Comparison of ENCODE assay signal across 15 mouse cellular contexts in genomic region chr9:113998311-113998710, GRCm38 (mm10). TPM values are rescaled to one million over a fixed set of nuclear protein-coding genes. Genes with fewer than 3 reads are reported as not detected.
DNase-seq lines count a peak whose midpoint lies in the region; ATAC-seq and TF ChIP-seq lines count a peak whose summit lies in the region.
"Had no signal": no experiment of that assay in that cellular context is flagged by ENCODE, and none has a peak within 500 bp of the region (broad histone marks: within the 10 kb centered on the region; RNA-seq: fewer than 3 reads in every experiment).

No protein-coding gene starts in this region.

- no peaks in the 10 kb centered on the region for H3K36me3 ChIP-seq in spleen, adult 2 months (ENCODE audit: control insufficient read depth, insufficient read depth, low read length)
- H3K36me3 ChIP-seq: heart, embryonic 15.5 days; liver, embryonic 15.5 days had no signal

- no peak for ATAC-seq in CD4-positive, CD25-positive, alpha-beta regulatory T cell, adult 4 months

- no peaks in the 10 kb centered on the region for H3K4me1 ChIP-seq in spleen, adult 2 months (ENCODE audit: control insufficient read depth, insufficient read depth, insufficient read length)
- no peaks in the 10 kb centered on the region for H3K4me1 ChIP-seq in olfactory bulb, adult 2 months (ENCODE audit: control insufficient read depth, insufficient read depth, low read length)
- H3K4me1 ChIP-seq: heart, embryonic 15.5 days; liver, embryonic 15.5 days had no signal

- peak; percentile 62 for TF ChIP-seq CTCF in layer of hippocampus, adult 2 months (conservative IDR thresholded peaks at IDR 0.05)
- peak; percentile 25; the same call in 1 of the 2 replicates for TF ChIP-seq CTCF in spleen, adult 2 months (IDR thresholded peaks at IDR 0.05; ENCODE audit: extremely low read depth, insufficient read depth, insufficient read length, insufficient replicate concordance)
- TF ChIP-seq CTCF in olfactory bulb, adult 2 months (IDR thresholded peaks at IDR 0.05; ENCODE audit: insufficient read depth, low read depth, low read length) = 0 out of 2 replicates have a peak, but pooled peaks have one; percentile 30

- no peak overlapping the region for H3K4me3 ChIP-seq in layer of hippocampus, adult 2 months
- no peak overlapping the region for H3K4me3 ChIP-seq in spleen, adult 2 months (ENCODE audit: extremely low read depth, insufficient read depth, insufficient read length)
- H3K4me3 ChIP-seq in olfactory bulb, adult 2 months (ENCODE audit: insufficient read depth, low read depth, low read length) = no peak overlapping the region
- H3K4me3 ChIP-seq: erythroblast, embryonic 14.5 days; heart, embryonic 15.5 days; liver, embryonic 15.5 days had no signal

- TF ChIP-seq POLR2A in spleen, adult 2 months (IDR thresholded peaks at IDR 0.05; ENCODE audit: low read depth, low read length) = no peak
- TF ChIP-seq POLR2A in olfactory bulb, adult 2 months (IDR thresholded peaks at IDR 0.05; ENCODE audit: insufficient read depth, low read depth, low read length) = no peak

- no peaks in the 10 kb centered on the region for H3K27me3 ChIP-seq in spleen, adult 2 months (ENCODE audit: control insufficient read depth, insufficient read depth, low read length)
- H3K27me3 ChIP-seq: heart, embryonic 15.5 days; liver, embryonic 15.5 days had no signal

- no peak overlapping the region for H3K27ac ChIP-seq in layer of hippocampus, adult 2 months
- no peak overlapping the region for H3K27ac ChIP-seq in spleen, adult 2 months (ENCODE audit: insufficient read depth, low read length)
- H3K27ac ChIP-seq in olfactory bulb, adult 2 months (ENCODE audit: insufficient read depth, low read depth, low read length) = no peak overlapping the region
- H3K27ac ChIP-seq: heart, embryonic 15.5 days; liver, embryonic 15.5 days had no signal

- WGBS in spleen, adult 2 months = 67% methylated on average over 2 of the region's 2 CpGs
- 69% methylated on average over 2 of the region's 2 CpGs for WGBS in olfactory bulb, adult 2 months

- no peak for DNase-seq in layer of hippocampus, adult 2 months (ENCODE audit: low spot score in 2 of 2)
- no peak for DNase-seq in layer of hippocampus, adult 18-20 months (ENCODE audit: low spot score in 2 of 2)
- DNase-seq in spleen, adult 2 months (ENCODE audit: low read depth in 1 of 2, low spot score in 2 of 2) = no peak
- DNase-seq in spleen, postnatal 14 days (ENCODE audit: low spot score in 2 of 2) = no peak
- DNase-seq in ZHBTc4 (ENCODE audit: low read depth, low spot score) = peak; percentile 37
- DNase-seq in frontal cortex, adult 2 months (ENCODE audit: extremely low spot score in 1 of 2, low spot score in 1 of 2) = no peak
- DNase-seq: cerebellum, adult 8-10 months; kidney, adult 18-20 months; right cerebral cortex, postnatal 14 days; thymus, postnatal 4 days had no signal

RNA-seq across cellular contexts. Expression of gene Fbxl2, which starts 47.7 kb away (rescaled TPM):
- 10 to 100 TPM; 33.8 to 34.9 TPM for total RNA-seq in layer of hippocampus, adult 2 months (2021)
- total RNA-seq in layer of hippocampus, adult 18-20 months (2021) = 10 to 100 TPM; 32.5 to 33.1 TPM
- polyA plus RNA-seq in spleen, adult 2 months (2012; rRNA removed) = 2.6 and 3.0 TPM in 2 replicates
- not detected in 2 replicates for polyA plus RNA-seq in olfactory bulb, adult 2 months (2012; ENCODE audit: insufficient read depth, insufficient read length, low replicate concordance, missing spikeins)
- 46.9 and 50.3 TPM in 2 replicates for polyA plus RNA-seq in frontal cortex, adult 2 months (2012; rRNA removed)
- 1 to 10 TPM in 1 of 2 experiments, under 1 TPM in 1; 0.68 to 1.9 TPM for polyA plus RNA-seq in CD4-positive, CD25-positive, alpha-beta regulatory T cell, adult 4 months (2017; shearing (Covaris generic))
- polyA plus RNA-seq: erythroblast, embryonic 14.5 days had no signal

RNA-seq across cellular contexts. Expression of gene Susd5, which starts 58.6 kb away (rescaled TPM):
- total RNA-seq in layer of hippocampus, adult 2 months (2021) = 1 to 10 TPM; 3.0 to 3.3 TPM
- 1 to 10 TPM; 3.0 to 3.7 TPM for total RNA-seq in layer of hippocampus, adult 18-20 months (2021)
- 0.09 and 0.23 TPM in 2 replicates for polyA plus RNA-seq in spleen, adult 2 months (2012; rRNA removed)
- not detected in 2 replicates for polyA plus RNA-seq in olfactory bulb, adult 2 months (2012; ENCODE audit: insufficient read depth, insufficient read length, low replicate concordance, missing spikeins)
- 2.8 and 3.4 TPM in 2 replicates for polyA plus RNA-seq in frontal cortex, adult 2 months (2012; rRNA removed)
- not detected for polyA plus RNA-seq in CD4-positive, CD25-positive, alpha-beta regulatory T cell, adult 4 months (2017; shearing (Covaris generic))
- polyA plus RNA-seq: erythroblast, embryonic 14.5 days had no signal

Comparison
In these comparisons a context has a peak if more than half of its experiments do, and no peak if none do; other contexts are left out.
1. RNA of gene Fbxl2, which starts 47.7 kb away (polyA plus RNA-seq): 46.9 to 50.3 TPM in frontal cortex, adult 2 months; 2.6 to 3.0 TPM in spleen, adult 2 months, 0.68 to 1.9 TPM in CD4-positive, CD25-positive, alpha-beta regulatory T cell, adult 4 months and not detected in olfactory bulb, adult 2 months; every median in the first group is over 10 times any median in the second.
2. Peak in every context shown above with its lines, with median percentiles within 50 percentile points of each other: CTCF ChIP-seq.